Mouse (Mus musculus) heart, embryonic 16.5 days (tissue): ENCODE results near the gene Pawr. TPM values are rescaled to one million over a fixed set of nuclear protein-coding genes. Genes with fewer than 3 reads are reported as not detected.
"Not testable (repeated sequence)": the region's sequence is repeated elsewhere in the genome, so short reads cannot be mapped to it uniquely, and the experiment has no call there.

ENCODE experiments used
- ATAC-seq: fragments of 200-750 bp; cut with Nextera tagmentation; replicated peaks from 2 replicates; pipeline ENCODE4 v1.8.0; 2017; ENCODE audit warnings: moderate number of reproducible peaks; ENCODE audit not compliant: insufficient read depth, low FRiP score; ENCODE audit errors: extremely low read depth
- H3K27ac ChIP-seq: fragments of 300-500 bp; sonication (generic); 2 replicates; pipeline ENCODE4 v1.5.1; 2014; ENCODE audit warnings: mild to moderate bottlenecking, low read length, control low read depth, moderate library complexity
- H3K27me3 ChIP-seq: fragments of 300-500 bp; sonication (generic); 2 replicates; pipeline ENCODE4 v1.6.1; 2014; ENCODE audit warnings: low read length, mixed read lengths; ENCODE audit not compliant: control insufficient read depth, insufficient read depth
- H3K36me3 ChIP-seq: fragments of 300-500 bp; sonication (generic); 2 replicates; pipeline ENCODE4 v1.6.1; 2014; ENCODE audit not compliant: control insufficient read depth, insufficient read depth
- H3K4me1 ChIP-seq: fragments of 300-500 bp; sonication (generic); 2 replicates; pipeline ENCODE4 v1.6.1; 2014; ENCODE audit warnings: low read length, mixed read lengths; ENCODE audit not compliant: control insufficient read depth, insufficient read depth
- H3K4me2 ChIP-seq: fragments of 300-500 bp; sonication (generic); 2 replicates; pipeline ENCODE4 v1.6.1; 2014; ENCODE audit warnings: low read depth, mild to moderate bottlenecking, control low read depth, low read length
- H3K4me3 ChIP-seq: fragments of 300-500 bp; sonication (generic); 2 replicates; pipeline ENCODE4 v1.5.1; 2014; ENCODE audit warnings: mild to moderate bottlenecking, control low read depth, low read length
- H3K9ac ChIP-seq: fragments of 300-500 bp; sonication (generic); 2 replicates; pipeline ENCODE4 v1.6.1; 2014; ENCODE audit warnings: low read length, control low read depth
- H3K9me3 ChIP-seq: fragments of 300-500 bp; sonication (generic); replicated peaks from 2 replicates; pipeline ENCODE4 v1.6.1; 2016; ENCODE audit warnings: low read length; ENCODE audit not compliant: control insufficient read depth
- WGBS: fragments of 180-500 bp; shearing (Covaris S2); extraction: QIAGEN DNeasy Blood & Tissue Kit; methylation state at CpG from one replicate; pipeline ENCODE4 v1.1.7; 2014; 5-methylcytosine and 5-hydroxymethylcytosine counted together
- polyA plus RNA-seq: library from polyadenylated mRNA; unstranded; fragments of >200 nt; fragmentation: Nextera tagmentation; extraction: Ambion mirVana; gene quantifications from 2 replicates; pipeline ENCODE4 v1.2.1, GENCODE M21; 2015

Pawr gene
- polyA plus RNA-seq, 1 experiment from 2014 or later = 4.1 TPM

DNA sequence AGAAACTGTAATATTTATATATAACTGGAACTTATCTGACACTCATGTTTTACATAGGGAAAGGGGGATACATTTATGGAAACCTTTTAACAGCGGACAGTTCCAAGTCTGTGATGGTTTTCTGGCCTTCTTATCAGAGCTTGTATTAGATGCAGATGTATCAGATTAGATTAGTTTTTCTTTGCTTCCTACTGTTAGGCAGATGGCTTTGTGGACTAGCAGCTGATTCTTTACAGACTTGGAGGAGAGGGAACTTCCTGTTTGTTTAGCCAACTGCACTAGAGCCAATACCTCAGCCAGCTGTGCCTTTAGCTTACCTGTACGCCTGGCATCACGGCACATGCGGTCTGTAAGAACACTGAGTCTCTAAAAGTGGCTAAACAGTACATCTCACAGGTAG lies 8.0 kb downstream of the Pawr start:
- H3K9ac ChIP-seq = no peak overlapping the region
- no peaks in the 10 kb centered on the region for H3K27me3 ChIP-seq
- WGBS = 92% methylated on average over 4 of the region's 4 CpGs
- ATAC-seq = no peak
- no peak overlapping the region for H3K4me3 ChIP-seq
- no peak overlapping the region for H3K27ac ChIP-seq
- H3K36me3 ChIP-seq = no peaks in the 10 kb centered on the region
- no peaks in the 10 kb centered on the region for H3K9me3 ChIP-seq
- no peak overlapping the region for H3K4me2 ChIP-seq
- H3K4me1 ChIP-seq = no peaks in the 10 kb centered on the region

DNA sequence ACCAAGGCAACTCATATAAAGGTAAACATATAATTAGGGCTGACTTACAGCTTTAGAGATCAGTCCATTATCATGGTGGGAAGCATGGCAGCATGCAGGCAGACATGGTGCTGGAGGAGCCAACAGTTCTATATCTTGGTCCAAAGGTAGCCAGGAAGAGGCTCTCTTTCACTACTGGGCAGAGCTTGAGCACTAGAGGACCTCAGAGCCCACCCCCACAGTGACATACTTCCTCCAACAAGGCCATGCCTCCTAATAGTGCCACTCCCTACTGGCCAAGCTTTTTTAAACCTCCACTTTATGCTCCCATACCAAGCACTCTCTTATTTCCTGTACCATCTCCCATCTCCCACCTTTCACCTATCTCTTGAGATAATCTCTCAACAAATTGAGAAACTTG lies 11.8 kb downstream of the Pawr start:
- ATAC-seq = no peak
- Histone ChIP-seq H3K27ac (no peak overlapping the region), H3K4me3 (no peak overlapping the region), H3K4me2 (no peak overlapping the region), H3K4me1 (no peaks in the 10 kb centered on the region), H3K9ac (no peak overlapping the region), H3K36me3 (no peaks in the 10 kb centered on the region), H3K27me3 (no peaks in the 10 kb centered on the region), H3K9me3 (peaks cover 3% of the 10 kb centered on the region; the same call in 1 of the 2 replicates)

DNA sequence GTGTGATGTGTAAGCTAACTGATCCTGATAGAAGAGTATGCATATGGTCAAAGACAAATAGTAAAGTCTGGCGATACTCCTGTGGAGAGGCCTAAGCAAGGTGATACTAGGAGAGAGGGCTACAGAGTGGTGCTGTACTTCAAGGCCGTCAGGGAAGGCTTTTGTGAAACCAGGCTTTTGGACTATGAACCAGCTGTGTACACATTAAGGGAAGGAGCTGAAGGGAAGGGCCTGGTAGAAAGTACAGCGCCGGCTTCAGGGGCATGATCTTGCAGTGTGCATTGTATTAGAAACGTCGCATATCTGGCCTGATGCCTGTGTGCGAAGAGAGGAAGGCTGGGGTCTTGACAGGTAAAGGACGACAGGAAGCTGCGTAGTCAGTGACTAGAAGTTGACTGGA lies 13.2 kb downstream of the Pawr start:
- Histone ChIP-seq H3K4me2 (no peak overlapping the region), H3K27me3 (no peaks in the 10 kb centered on the region), H3K4me1 (0 out of 2 replicates have a peak, but pooled peaks cover 2% of the 10 kb centered on the region), H3K27ac (no peak overlapping the region), H3K4me3 (no peak overlapping the region), H3K9me3 (peaks cover 3% of the 10 kb centered on the region; the same call in 1 of the 2 replicates), H3K36me3 (no peaks in the 10 kb centered on the region), H3K9ac (no peak overlapping the region)
- 90% methylated on average over 9 of the region's 9 CpGs for WGBS
- no peak for ATAC-seq

DNA sequence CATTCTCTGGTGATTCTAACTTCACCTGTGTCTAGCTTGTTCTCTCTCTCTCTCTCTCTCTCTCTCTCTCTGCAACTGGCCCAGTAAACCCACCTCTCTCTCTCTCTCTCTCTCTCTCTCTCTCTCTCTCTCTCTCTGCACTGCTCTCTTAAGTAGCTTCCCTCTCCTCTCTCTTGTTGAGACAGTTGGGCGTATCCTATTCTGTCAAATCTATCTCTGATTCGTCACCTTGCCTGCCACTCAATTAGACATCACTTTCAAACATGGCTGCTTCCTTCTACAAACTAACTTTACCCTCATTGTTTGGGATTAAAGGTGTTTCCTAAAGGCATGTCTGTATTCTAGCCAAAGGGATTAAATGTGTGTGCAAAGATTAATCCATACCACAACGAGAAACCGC lies 14.4 kb downstream of the Pawr start:
- H3K36me3 ChIP-seq, H3K4me1 ChIP-seq, H3K27me3 ChIP-seq, H3K27ac ChIP-seq, H3K9ac ChIP-seq, H3K4me2 ChIP-seq, H3K4me3 ChIP-seq, H3K9me3 ChIP-seq, ATAC-seq: not testable (repeated sequence)
- 94% methylated on average over 4 of the region's 4 CpGs for WGBS

DNA sequence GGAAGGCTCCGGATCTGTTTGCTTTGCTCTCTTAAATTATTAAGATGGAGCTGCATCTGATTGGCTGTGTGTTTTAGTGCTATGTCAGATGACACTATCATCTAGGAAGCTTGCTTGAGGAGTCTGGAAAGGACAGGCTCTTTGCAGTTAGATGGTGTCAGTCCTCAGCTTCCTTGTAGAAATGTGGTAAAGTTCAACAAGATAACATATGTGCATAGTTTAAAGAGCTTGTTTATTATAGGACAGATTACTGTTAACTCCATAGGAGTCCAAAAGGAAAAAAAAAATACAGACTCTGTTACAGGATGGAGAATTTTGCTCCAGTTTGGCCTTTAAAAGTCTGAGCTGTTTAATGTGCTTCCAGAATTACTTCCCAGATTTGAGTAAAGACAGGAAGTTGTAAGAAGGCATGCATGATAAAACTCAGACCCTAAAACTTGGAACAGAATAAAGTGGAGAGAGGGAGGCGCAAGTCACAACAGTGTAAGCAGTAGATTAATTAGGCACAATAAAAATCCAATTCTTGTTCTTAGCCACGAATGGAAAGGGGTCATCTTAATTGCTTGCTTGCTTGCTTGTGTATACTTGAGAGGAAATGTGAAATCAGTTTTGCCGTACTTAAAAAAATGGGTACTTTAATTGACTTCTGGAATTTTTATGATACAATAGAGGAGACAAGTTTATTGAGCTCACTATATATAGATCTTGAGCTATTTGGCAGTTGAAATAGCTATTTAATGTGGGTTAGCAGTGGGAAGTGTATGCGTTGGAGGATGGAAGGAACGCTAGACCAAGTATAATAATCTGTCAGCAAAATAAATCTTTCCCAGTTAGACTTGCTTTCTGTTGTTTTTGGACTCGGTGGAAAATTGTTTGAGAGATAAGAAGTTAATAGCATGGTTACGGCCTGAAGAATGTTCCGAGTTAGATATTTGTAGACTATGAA lies 18.5 kb downstream of the Pawr start:
- H3K27ac ChIP-seq = peak overlapping the region; percentile 42; the same call in 1 of the 2 replicates
- H3K4me2 ChIP-seq = no peak overlapping the region
- peaks cover 7% of the 10 kb centered on the region for H3K4me1 ChIP-seq
- H3K36me3 ChIP-seq = no peaks in the 10 kb centered on the region
- peaks cover 3% of the 10 kb centered on the region; the same call in 1 of the 2 replicates for H3K9me3 ChIP-seq
- 59% methylated on average over 9 of the region's 9 CpGs for WGBS
- H3K27me3 ChIP-seq = no peaks in the 10 kb centered on the region
- H3K4me3 ChIP-seq = no peak overlapping the region
- H3K9ac ChIP-seq = no peak overlapping the region
- ATAC-seq = no peak

DNA sequence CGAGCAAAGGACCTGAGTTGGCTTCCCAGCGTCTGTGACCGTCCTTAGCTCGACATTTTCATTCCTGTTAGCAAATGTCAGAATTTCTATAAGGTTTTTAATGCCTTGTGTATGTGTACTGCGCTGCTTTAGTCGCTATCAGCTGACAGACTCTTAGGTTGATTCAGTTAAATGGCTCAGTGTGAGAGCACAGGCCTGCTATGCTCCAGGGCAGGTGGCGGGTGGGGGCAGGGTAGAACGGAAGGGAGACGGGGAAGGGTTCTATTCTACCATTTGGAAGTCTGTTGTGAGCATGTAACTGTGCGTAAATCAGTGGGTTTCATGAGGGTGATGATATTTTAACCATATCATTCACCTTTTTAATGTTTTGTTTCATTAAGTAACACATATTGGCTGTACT lies 21.0 kb downstream of the Pawr start:
- Histone ChIP-seq H3K4me2 (no peak overlapping the region), H3K4me3 (no peak overlapping the region), H3K36me3 (no peaks in the 10 kb centered on the region), H3K27me3 (no peaks in the 10 kb centered on the region), H3K4me1 (peaks cover 8% of the 10 kb centered on the region), H3K9me3 (no peaks in the 10 kb centered on the region), H3K9ac (no peak overlapping the region), H3K27ac (no peak overlapping the region)
- 85% methylated on average over 10 of the region's 10 CpGs for WGBS
- ATAC-seq = no peak

DNA sequence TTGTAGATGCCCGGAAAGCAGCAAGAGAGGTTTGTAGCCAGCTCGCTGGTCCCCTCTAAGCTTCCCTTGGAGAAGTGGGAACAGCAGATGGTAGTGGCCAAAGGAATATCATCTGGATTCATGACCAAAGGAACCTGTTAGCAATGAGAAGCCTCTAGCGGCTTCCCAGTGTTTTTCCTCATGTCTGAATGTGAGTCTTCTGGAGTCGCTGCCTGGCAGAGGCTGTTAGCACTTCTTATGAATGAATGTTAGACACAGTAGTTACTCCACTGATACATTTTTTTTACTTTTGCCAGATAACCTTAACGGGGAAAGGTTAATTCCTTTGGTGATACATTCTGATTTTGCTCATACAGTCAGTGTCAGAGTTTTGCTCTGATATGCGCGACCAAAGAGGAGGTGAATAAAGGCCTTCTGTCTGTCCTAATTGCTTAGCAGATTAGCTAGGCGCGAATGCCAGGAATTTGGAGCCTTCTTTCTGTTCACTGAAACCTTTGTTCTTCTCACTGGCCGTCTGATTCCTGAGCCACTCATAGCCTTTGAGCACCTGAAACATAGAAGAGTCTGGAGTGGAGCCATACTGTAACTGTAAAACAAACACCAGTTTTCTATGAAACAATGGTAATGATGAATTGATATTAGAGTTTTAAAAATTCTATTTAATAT lies 22.9 kb downstream of the Pawr start:
- Histone ChIP-seq H3K27ac (no peak overlapping the region), H3K4me3 (no peak overlapping the region), H3K27me3 (no peaks in the 10 kb centered on the region), H3K4me1 (peaks cover 8% of the 10 kb centered on the region), H3K9ac (no peak overlapping the region), H3K36me3 (no peaks in the 10 kb centered on the region), H3K9me3 (no peaks in the 10 kb centered on the region), H3K4me2 (no peak overlapping the region)
- no peak for ATAC-seq
- 39% methylated on average over 10 of the region's 10 CpGs for WGBS

DNA sequence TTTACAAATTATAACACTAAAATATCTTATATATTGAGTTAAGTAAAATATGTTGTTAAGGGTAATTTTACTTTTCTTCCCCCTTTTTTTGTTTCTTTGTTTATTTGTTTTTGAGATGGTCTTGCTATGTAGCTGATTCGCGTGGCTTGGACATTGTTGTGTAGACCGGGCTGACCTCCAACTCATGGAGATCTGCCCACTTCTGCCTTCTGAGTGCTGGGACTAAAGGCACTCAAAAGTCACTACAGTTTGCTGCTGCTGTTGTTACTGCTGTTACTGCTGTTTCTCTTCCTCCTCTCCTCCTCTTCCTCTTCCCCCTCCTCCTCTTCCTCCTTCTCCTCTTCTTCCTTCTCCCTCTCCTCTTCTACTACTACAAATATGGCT lies 23.5 kb downstream of the Pawr start:
- no peak for ATAC-seq
- no peak overlapping the region for H3K9ac ChIP-seq
- H3K4me2 ChIP-seq = no peak overlapping the region
- H3K4me3 ChIP-seq = no peak overlapping the region
- no peaks in the 10 kb centered on the region for H3K27me3 ChIP-seq
- H3K27ac ChIP-seq = no peak overlapping the region
- H3K4me1 ChIP-seq = peaks cover 5% of the 10 kb centered on the region
- no peaks in the 10 kb centered on the region for H3K9me3 ChIP-seq
- WGBS = 75% methylated on average over 3 of the region's 3 CpGs
- H3K36me3 ChIP-seq = no peaks in the 10 kb centered on the region

DNA sequence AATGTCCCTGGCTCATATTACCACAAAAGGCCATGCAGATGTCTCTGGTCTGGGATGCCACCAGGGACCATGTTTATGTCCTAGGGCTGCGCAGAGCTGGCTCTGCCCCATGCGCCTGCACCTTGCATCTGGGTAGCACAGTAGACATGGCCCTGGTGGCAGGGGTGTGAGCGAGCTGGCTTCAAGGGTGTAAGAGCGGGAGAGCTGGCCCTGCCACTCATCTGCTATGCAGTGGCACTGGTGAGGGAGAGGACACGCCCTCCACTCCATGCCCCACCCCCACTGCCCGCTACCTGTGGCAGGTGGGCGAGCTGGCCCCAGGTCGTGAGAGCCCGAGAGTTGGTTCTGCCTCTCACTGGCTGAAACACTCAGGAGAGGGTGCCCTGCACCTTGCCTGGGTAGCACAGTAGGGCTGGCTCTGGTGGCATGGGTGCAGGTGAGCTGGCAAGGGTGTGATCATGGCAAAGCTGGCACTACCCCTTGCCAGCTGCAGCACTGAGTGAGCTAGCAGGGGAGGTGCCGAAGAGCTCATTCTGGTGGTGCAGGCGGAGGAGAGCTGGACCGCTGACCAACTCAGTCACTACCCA lies 24.8 kb downstream of the Pawr start:
- H3K27ac ChIP-seq = no peak overlapping the region
- no peak overlapping the region for H3K9ac ChIP-seq
- H3K4me1 ChIP-seq = peaks cover 5% of the 10 kb centered on the region
- H3K4me3 ChIP-seq = no peak overlapping the region
- 95% methylated on average over 12 of the region's 12 CpGs for WGBS
- no peaks in the 10 kb centered on the region for H3K27me3 ChIP-seq
- H3K36me3 ChIP-seq = no peaks in the 10 kb centered on the region
- H3K9me3 ChIP-seq = no peaks in the 10 kb centered on the region
- H3K4me2 ChIP-seq = no peak overlapping the region
- ATAC-seq = no peak
